Mouse (Mus musculus) testis, adult 2 months (tissue): ENCODE data around the gene Coro1b. TPM values are rescaled to one million over a fixed set of nuclear protein-coding genes. Genes with fewer than 3 reads are reported as not detected.

ENCODE experiments used
- H3K27ac ChIP-seq: fragments of 200-500 bp; 2 replicates; pipeline ENCODE4 v1.5.1; 2012; ENCODE audit warnings: low read depth, low read length; ENCODE audit not compliant: control insufficient read depth, insufficient read depth
- H3K27me3 ChIP-seq: fragments of 200-500 bp; 2 replicates; pipeline ENCODE4 v1.6.1; 2012; ENCODE audit warnings: mild to moderate bottlenecking, low read length, moderate library complexity; ENCODE audit not compliant: control insufficient read depth, insufficient read depth
- H3K36me3 ChIP-seq: fragments of 200-500 bp; 2 replicates; pipeline ENCODE4 v1.6.1; 2012; ENCODE audit warnings: mild to moderate bottlenecking, low read length; ENCODE audit not compliant: control insufficient read depth, insufficient read depth
- H3K4me1 ChIP-seq: fragments of 200-500 bp; 2 replicates; pipeline ENCODE4 v1.6.1; 2012; ENCODE audit warnings: low read length; ENCODE audit not compliant: control insufficient read depth, insufficient read depth
- H3K4me3 ChIP-seq: fragments of 200-500 bp; 2 replicates; pipeline ENCODE4 v1.5.1; 2012; ENCODE audit warnings: low read depth, mild to moderate bottlenecking, low read length, moderate library complexity, mixed read lengths; ENCODE audit not compliant: control insufficient read depth
- CTCF ChIP-seq: fragments of 200-500 bp; IDR thresholded peaks from 2 replicates; pipeline ENCODE4 v1.5.1; 2012; ENCODE audit warnings: low read depth, mild to moderate bottlenecking, inconsistent platforms, low read length, moderate library complexity; ENCODE audit not compliant: control insufficient read depth, insufficient read depth, insufficient replicate concordance
- POLR2A ChIP-seq: fragments of 200-500 bp; IDR thresholded peaks from 2 replicates; pipeline ENCODE4 v1.6.1; 2012; ENCODE audit warnings: low read depth, mild to moderate bottlenecking, inconsistent platforms, low read length, moderate library complexity; ENCODE audit not compliant: control insufficient read depth
- polyA plus RNA-seq: library from polyadenylated mRNA; depleted of rRNA; stranded (reverse); fragments of >200 nt; gene quantifications from 2 replicates; pipeline ENCODE4 v1.2.3, GENCODE M21; 2012

Gene Coro1b
- polyA plus RNA-seq, 1 experiment: 87.3 TPM

DNA sequence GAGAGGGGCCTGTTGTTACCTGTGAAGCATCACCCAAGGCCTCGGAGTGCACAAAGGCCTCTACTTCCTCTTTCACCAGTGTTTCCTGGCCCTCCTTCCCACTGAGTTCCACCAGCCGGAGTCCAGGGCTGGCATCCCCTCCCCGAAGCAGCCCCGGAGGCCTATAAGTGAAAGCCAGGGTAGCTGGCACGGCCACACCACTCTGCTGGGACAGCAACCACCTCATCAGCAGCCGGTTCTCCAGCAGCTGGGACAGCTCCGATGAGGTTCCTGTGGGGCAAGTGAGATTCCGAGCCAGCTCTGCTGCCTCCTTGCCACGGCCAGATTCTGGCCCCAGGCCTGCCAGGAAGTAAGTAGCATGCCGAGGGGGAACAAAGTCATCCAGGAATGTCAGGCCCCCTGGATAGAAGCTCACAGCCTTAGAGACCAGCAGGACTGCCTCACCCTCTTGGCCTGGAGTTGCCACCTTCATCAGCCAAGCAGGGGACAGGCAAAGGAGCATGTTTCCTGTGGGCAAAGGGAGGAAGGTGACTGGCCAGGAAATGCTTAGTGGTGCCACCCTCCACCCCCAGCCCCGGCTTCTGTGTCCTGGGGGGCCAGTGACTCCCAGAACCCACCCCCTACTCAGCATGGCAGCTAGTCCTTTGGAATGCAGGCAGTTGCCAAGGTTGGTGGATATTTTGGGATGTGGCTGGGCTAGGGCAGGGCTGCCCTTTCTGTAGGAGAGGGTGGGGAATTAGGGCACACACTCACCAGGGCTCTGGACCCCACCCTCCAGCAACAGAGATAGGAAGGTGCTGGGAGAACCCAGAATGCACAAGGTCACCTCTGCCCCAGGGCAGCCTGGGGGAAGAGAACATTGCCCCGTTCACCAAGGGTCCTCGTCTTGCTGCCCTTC is 23.2 kb downstream of the Coro1b start:
- no peak overlapping the region for H3K27ac ChIP-seq

DNA sequence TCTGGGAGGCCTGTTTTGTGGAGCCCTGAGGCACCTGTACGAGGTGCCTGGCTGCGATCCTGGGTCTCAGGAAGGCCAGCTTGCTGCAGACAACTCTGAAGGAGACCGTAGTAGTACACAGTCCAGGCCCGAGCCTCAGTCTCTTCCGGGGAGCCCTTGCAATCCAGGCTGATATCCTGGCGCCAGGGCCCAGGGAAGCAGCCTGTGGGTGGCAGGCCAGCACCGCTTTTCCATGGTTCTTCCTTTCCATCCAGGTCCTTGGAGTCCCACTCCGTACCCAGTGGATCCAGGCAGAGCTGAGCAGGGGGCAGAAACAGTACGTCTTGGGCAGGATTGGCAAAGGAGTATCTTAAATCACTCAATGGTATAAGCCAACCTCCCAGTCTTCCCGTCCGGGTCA is 24.5 kb downstream of the Coro1b start:
- no peak for TF ChIP-seq POLR2A
- no peak; the same call in 1 of the 2 replicates for TF ChIP-seq CTCF
- H3K36me3 ChIP-seq: no peaks in the 10 kb centered on the region
- H3K4me3 ChIP-seq: no peak overlapping the region
- H3K27ac ChIP-seq: no peak overlapping the region
- H3K27me3 ChIP-seq: no peaks in the 10 kb centered on the region
- peaks cover 5% of the 10 kb centered on the region for H3K4me1 ChIP-seq

More for the DNA sequence above, 23.2 kb downstream of the Coro1b start:
- Histone ChIP-seq H3K27me3 (no peaks in the 10 kb centered on the region), H3K4me1 (peaks cover 5% of the 10 kb centered on the region), H3K4me3 (no peak overlapping the region), H3K36me3 (no peaks in the 10 kb centered on the region)
- no peak for TF ChIP-seq POLR2A
- TF ChIP-seq CTCF: no peak

DNA sequence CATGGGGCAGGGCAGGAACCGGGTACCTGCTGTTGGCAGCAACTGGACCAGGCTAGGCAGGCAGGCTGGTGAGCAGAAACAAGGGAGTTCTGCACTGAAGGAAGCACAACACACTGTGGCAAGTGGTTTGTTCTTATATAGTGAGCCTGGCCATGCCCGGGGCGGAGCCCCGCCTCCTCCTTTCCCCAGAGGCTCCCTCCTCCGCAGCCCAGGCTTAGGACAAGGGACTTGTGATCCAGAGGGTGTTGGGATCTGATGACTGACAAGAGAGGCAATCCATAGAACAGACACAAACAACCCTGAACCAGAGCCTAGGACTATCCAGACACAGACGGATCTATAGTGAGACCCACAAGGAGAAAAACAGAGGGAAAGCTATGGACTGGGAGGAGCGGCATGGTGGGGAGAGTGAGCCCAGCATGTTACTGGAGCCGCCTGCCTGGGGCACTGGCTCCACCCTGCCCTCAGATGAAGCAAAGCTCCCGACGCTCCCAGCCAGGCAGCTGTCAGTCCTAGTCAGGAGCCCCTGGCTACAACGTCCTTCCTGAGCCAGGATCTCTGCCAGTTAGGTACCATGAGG is 27.0 kb downstream of the Coro1b start, which contains the start of gene Carns1:
Gene Carns1, minus strand, starts transcription at position 112 of the 580 bp plus-strand sequence.
- no peaks in the 10 kb centered on the region; the same call in none of the 2 replicates for H3K4me1 ChIP-seq
- H3K27me3 ChIP-seq: no peaks in the 10 kb centered on the region
- no peak within 1 kb of the TSS for H3K27ac ChIP-seq
- TF ChIP-seq CTCF (no peak), POLR2A (no peak)
- H3K36me3 ChIP-seq: no peaks in the 10 kb centered on the region
- no peak within 1 kb of the TSS for H3K4me3 ChIP-seq

DNA sequence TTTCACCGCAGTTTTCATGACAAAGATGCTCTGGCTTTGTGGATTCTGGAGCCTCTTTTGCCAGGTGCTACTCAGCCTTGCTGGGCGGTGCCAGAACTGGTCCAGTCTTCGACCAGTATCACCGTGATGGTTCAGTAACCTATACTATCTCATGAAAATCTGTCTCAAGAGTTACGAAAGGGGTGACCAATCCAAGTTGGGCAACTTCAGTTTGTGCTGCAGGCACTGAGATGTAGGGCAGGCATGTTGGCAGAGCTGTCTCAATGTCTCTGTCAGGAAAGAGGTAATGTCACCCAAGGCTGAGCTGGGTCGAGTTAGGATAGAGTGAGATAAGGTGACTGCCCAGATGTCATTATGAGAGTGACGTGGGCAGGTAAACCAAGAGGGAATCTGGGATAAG is 32.0 kb downstream of the Coro1b start:
- TF ChIP-seq POLR2A (no peak), CTCF (no peak)
- Histone ChIP-seq H3K36me3 (no peaks in the 10 kb centered on the region), H3K27ac (no peak overlapping the region), H3K27me3 (no peaks in the 10 kb centered on the region), H3K4me3 (no peak overlapping the region), H3K4me1 (0 out of 2 replicates have a peak, but pooled peaks cover 2% of the 10 kb centered on the region)

DNA sequence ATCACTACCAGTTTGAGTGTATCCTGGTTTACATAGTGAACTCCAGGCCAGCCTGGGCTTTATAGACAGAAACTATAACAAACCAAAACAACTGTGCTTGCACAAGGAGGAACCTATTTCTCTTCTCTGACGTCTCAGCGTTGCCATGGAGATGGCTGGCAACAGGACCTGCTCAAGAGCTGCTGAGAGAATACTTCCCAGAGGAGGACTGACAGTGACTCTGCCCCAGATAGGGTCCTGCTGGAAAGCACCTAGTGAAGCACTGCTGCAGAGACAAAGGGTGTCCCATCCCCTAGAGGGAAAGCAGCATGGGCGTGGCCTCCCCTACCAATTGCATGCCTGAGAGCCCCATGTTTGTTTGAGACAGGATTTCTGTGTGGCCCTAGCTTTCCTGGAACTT is 33.5 kb downstream of the Coro1b start:
- no peak overlapping the region for H3K4me3 ChIP-seq
- TF ChIP-seq POLR2A: no peak
- no peak for TF ChIP-seq CTCF
- H3K4me1 ChIP-seq: 0 out of 2 replicates have a peak, but pooled peaks cover 2% of the 10 kb centered on the region
- no peaks in the 10 kb centered on the region for H3K36me3 ChIP-seq
- H3K27me3 ChIP-seq: no peaks in the 10 kb centered on the region
- no peak overlapping the region for H3K27ac ChIP-seq

DNA sequence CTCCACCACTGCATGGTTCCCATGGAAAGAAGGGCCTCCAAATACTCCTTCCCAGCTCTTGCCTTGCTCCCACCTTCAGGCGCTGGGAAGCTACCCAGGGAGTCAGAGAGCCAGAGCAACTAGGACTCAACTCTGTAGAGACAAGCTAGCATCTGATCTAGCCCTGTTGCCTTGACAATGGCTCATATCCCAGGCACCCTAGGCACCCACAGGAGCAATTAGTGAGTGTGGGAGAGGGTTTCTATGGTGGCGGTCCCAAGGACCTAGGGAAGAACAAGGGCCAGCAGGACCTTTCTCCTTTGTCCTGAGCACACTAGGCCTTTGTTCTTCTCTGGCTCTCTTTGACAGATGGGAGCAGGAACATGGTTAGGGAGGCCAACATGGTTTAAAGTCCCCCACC is 35.3 kb downstream of the Coro1b start:
- Histone ChIP-seq H3K27me3 (no peaks in the 10 kb centered on the region), H3K4me3 (no peak overlapping the region), H3K27ac (no peak overlapping the region), H3K36me3 (no peaks in the 10 kb centered on the region), H3K4me1 (0 out of 2 replicates have a peak, but pooled peaks cover 2% of the 10 kb centered on the region)
- TF ChIP-seq CTCF: no peak
- TF ChIP-seq POLR2A: no peak

DNA sequence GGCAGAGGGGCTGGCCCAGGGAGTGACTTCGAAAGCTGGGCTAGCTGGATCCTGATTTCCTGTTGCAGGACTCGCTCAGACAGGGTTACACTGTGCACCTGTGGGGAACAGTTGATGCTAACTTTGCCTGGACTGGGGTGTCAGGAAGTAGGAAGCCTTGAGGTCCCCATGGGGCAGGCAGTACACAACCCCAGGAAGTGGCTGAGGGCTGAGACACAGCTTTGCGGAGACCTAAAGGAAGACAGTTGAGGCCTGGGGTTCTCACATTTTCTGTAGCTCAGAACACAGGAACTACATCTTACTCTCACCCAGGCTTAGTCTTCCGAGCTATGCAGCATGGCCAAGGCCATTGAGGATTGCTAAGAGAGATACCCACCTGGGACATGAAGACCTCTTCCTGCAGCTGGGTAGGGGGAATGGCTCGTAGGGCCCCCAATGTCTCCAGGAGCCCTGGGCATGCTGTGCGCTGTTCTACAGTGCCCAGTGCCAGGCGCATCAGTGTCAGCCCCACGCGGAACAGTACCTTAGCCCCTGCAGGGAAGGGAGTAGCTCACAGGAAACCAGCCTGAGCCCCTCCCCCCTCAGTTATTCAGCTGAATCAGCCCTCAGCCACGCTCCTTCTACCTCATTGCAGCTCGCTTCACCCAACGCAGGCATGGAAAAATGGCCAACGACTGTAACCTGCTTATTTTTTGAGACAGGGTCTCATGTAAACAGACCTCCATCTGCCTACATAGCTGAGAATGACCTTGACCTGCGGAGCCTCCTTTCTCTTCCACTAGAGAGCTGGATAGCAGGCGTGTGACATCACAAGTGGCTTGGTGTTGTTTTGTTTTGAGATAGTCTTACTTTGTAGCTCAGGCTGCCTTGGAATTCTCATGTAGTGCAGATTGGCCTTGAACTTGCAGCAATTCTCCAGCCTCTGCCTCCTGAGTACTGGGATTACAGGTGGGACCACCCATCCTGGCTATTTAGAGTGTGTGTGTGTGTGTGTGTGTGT is 36.9 kb downstream of the Coro1b start:
- Histone ChIP-seq H3K27ac (0 out of 2 replicates have a peak overlapping the region, but pooled peaks have one; percentile 7), H3K4me3 (no peak overlapping the region)

More for the DNA sequence above, 36.9 kb downstream of the Coro1b start:
- no peaks in the 10 kb centered on the region for H3K36me3 ChIP-seq
- H3K27me3 ChIP-seq: no peaks in the 10 kb centered on the region
- H3K4me1 ChIP-seq: 0 out of 2 replicates have a peak, but pooled peaks cover 2% of the 10 kb centered on the region
- TF ChIP-seq POLR2A (no peak), CTCF (no peak)
